Mouse (Mus musculus) embryonic facial prominence, embryonic 11.5 days (tissue): ENCODE measurements around the gene Nes. TPM values are rescaled to one million over a fixed set of nuclear protein-coding genes. Genes with fewer than 3 reads are reported as not detected.

ENCODE experiments used
- ATAC-seq: fragments of 200-750 bp; cut with Nextera tagmentation; replicated peaks from 2 replicates; pipeline ENCODE4 v1.8.0; 2017; ENCODE audit warnings: low read depth; ENCODE audit not compliant: insufficient number of reproducible peaks, low FRiP score, low TSS enrichment
- DNase-seq: peaks from one replicate; pipeline ENCODE4 v3.0.0-alpha.2; 2015; ENCODE audit warnings: low spot score
- H3K27ac ChIP-seq: fragments of 300-500 bp; sonication (generic); replicated peaks from 2 replicates; pipeline ENCODE4 v1.5.1; 2014; ENCODE audit warnings: mild to moderate bottlenecking, low read depth, low read length, control low read depth
- H3K27me3 ChIP-seq: fragments of 300-500 bp; sonication (generic); 2 replicates; pipeline ENCODE4 v1.6.1; 2014; ENCODE audit warnings: mild to moderate bottlenecking, low read length, moderate library complexity, mixed read lengths; ENCODE audit not compliant: control insufficient read depth, insufficient read depth
- H3K36me3 ChIP-seq: fragments of 300-500 bp; sonication (generic); replicated peaks from 2 replicates; pipeline ENCODE4 v1.6.1; 2014; ENCODE audit warnings: low read depth, mild to moderate bottlenecking, low read length, moderate library complexity, mixed read lengths; ENCODE audit not compliant: control insufficient read depth, insufficient read depth
- H3K4me1 ChIP-seq: fragments of 300-500 bp; sonication (generic); 2 replicates; pipeline ENCODE4 v1.6.1; 2014; ENCODE audit warnings: low read length, mixed read lengths; ENCODE audit not compliant: control insufficient read depth, insufficient read depth
- H3K4me2 ChIP-seq: fragments of 300-500 bp; sonication (generic); 2 replicates; pipeline ENCODE4 v1.6.1; 2014; ENCODE audit warnings: low read depth, mild to moderate bottlenecking, control low read depth, low read length, moderate library complexity
- H3K4me3 ChIP-seq: fragments of 300-500 bp; sonication (generic); 2 replicates; pipeline ENCODE4 v1.5.1; 2014; ENCODE audit warnings: low read depth, low read length, control low read depth
- H3K9ac ChIP-seq: fragments of 300-500 bp; sonication (generic); replicated peaks from 2 replicates; pipeline ENCODE4 v1.6.1; 2014; ENCODE audit warnings: mild to moderate bottlenecking, control low read depth, low read length
- H3K9me3 ChIP-seq: fragments of 300-500 bp; sonication (generic); replicated peaks from 2 replicates; pipeline ENCODE4 v1.6.1; 2016; ENCODE audit warnings: mild to moderate bottlenecking, low read length, inconsistent platforms, mixed read lengths; ENCODE audit not compliant: control insufficient read depth
- WGBS: fragments of 180-500 bp; shearing (Covaris S2); extraction: QIAGEN DNeasy Blood & Tissue Kit; methylation state at CpG from one replicate; pipeline ENCODE4 v1.1.7; 2014; 5-methylcytosine and 5-hydroxymethylcytosine counted together
- polyA plus RNA-seq: library from polyadenylated mRNA; unstranded; fragments of >200 nt; fragmentation: Nextera tagmentation; extraction: Ambion mirVana; gene quantifications from 2 replicates; pipeline ENCODE4 v1.2.1, GENCODE M21; 2014

The Nes gene
- polyA plus RNA-seq, 1 experiment from 2014 or later: 16.2 TPM

GRCm38 (mm10) chr3:87958056-87958455 is 12.8 kb upstream of the Nes start:
- peaks cover 3% of the 10 kb centered on the region; the same call in 1 of the 2 replicates for H3K4me1 ChIP-seq
- H3K9me3 ChIP-seq: no peaks in the 10 kb centered on the region
- no peak overlapping the region for H3K27ac ChIP-seq
- no peak overlapping the region for H3K4me2 ChIP-seq
- no peaks in the 10 kb centered on the region for H3K36me3 ChIP-seq
- ATAC-seq (no peak), DNase-seq (no peak)
- H3K4me3 ChIP-seq: no peak overlapping the region
- no peaks in the 10 kb centered on the region for H3K27me3 ChIP-seq
- WGBS: 0% methylated on average over 1 of the region's 1 CpGs
- H3K9ac ChIP-seq: no peak overlapping the region

DNA sequence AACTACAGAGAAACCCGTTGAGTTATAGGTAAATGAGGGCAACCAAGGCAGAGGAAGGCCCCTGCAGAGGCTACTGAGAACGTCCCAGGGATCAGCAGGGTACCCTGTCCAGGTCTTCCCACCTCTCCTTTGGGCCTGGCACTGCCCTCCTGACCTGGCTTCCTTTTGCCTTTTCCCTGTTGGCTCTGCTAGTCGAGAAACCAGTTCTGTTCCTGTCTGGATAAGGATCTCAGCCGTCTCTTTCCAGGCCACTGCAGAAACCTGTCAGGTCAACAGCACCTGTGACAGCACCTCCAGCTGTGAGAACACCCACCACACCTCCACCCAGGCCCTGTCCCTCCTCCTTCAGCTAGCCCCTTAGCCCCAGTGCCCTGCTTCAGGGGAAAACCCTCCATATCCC is 12.4 kb upstream of the Nes start:
- H3K4me1 ChIP-seq: peaks cover 3% of the 10 kb centered on the region; the same call in 1 of the 2 replicates
- H3K4me3 ChIP-seq: no peak overlapping the region
- ATAC-seq: no peak
- no peak overlapping the region for H3K9ac ChIP-seq
- H3K9me3 ChIP-seq: no peaks in the 10 kb centered on the region
- no peaks in the 10 kb centered on the region for H3K36me3 ChIP-seq
- 17% methylated on average over 4 of the region's 4 CpGs for WGBS
- H3K4me2 ChIP-seq: no peak overlapping the region
- DNase-seq: no peak
- H3K27ac ChIP-seq: no peak overlapping the region
- H3K27me3 ChIP-seq: no peaks in the 10 kb centered on the region

DNA sequence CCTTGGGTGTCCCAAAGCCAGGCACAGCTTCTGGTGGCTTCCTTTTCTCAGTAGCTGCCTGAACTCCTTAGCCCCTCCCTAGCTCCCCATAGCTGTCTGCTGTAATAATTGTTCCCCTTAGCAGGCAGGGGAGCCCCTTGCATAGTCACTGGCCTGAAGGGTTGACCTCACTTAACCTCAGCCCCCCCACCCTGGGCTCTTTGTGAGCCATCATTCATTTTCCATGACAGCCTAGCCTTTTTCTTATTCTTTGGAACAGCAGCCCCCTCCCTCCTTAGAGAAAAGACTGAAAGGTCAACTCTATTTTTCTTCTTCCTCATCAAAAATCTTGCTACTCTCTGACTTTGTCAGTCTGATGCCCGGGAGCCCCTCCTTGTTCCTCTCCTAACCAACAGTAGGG is 11.9 kb upstream of the Nes start:
- H3K9ac ChIP-seq: no peak overlapping the region
- H3K9me3 ChIP-seq: no peaks in the 10 kb centered on the region
- DNase-seq (no peak), ATAC-seq (no peak)
- 0 out of 2 replicates have a peak overlapping the region, but pooled peaks have one; percentile 97 for H3K27ac ChIP-seq
- H3K4me2 ChIP-seq: no peak overlapping the region
- H3K4me1 ChIP-seq: peaks cover 3% of the 10 kb centered on the region; the same call in 1 of the 2 replicates
- no peaks in the 10 kb centered on the region for H3K27me3 ChIP-seq
- WGBS: 13% methylated on average over 1 of the region's 1 CpGs
- H3K4me3 ChIP-seq: no peak overlapping the region
- H3K36me3 ChIP-seq: no peaks in the 10 kb centered on the region

DNA sequence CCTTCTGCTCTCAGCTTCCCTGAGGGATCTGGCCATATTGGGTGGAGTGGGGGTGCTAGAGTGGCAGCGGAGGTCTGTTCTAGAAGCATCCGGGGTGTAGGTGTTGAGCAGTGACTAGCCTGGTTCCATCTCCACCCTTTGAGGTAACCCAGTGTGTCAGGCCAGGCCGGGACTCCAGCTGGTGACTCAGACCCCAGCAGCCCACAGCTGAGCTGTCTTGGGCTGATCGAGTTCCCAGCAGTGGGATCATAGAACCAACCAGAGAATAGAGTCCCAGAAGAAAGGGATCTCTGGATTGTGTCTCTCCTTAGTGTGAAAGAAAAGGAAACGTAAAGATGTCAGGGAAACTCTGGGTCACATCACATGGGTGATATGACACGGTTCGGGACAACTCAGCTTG is 11.5 kb upstream of the Nes start:
- Histone ChIP-seq H3K27me3 (no peaks in the 10 kb centered on the region), H3K4me1 (peaks cover 3% of the 10 kb centered on the region; the same call in 1 of the 2 replicates), H3K4me2 (no peak overlapping the region), H3K9ac (no peak overlapping the region), H3K36me3 (no peaks in the 10 kb centered on the region), H3K27ac (peak overlapping the region; percentile 97; the same call in 1 of the 2 replicates), H3K9me3 (no peaks in the 10 kb centered on the region), H3K4me3 (no peak overlapping the region)
- DNase-seq (no peak), ATAC-seq (no peak)
- 63% methylated on average over 7 of the region's 7 CpGs for WGBS

GRCm38 (mm10) chr3:87960191-87960585 is 10.7 kb upstream of the Nes start:
- ATAC-seq (no peak), DNase-seq (no peak)
- no peaks in the 10 kb centered on the region for H3K9me3 ChIP-seq
- WGBS: 6% methylated on average over 10 of the region's 10 CpGs
- H3K4me2 ChIP-seq: peak overlapping the region; percentile 60
- H3K27me3 ChIP-seq: no peaks in the 10 kb centered on the region
- peak overlapping the region; percentile 36; the same call in 1 of the 2 replicates for H3K4me3 ChIP-seq
- no peaks in the 10 kb centered on the region for H3K36me3 ChIP-seq
- peaks cover 3% of the 10 kb centered on the region; the same call in 1 of the 2 replicates for H3K4me1 ChIP-seq
- H3K27ac ChIP-seq: peak overlapping the region; percentile 97
- peak overlapping the region; percentile 77 for H3K9ac ChIP-seq

DNA sequence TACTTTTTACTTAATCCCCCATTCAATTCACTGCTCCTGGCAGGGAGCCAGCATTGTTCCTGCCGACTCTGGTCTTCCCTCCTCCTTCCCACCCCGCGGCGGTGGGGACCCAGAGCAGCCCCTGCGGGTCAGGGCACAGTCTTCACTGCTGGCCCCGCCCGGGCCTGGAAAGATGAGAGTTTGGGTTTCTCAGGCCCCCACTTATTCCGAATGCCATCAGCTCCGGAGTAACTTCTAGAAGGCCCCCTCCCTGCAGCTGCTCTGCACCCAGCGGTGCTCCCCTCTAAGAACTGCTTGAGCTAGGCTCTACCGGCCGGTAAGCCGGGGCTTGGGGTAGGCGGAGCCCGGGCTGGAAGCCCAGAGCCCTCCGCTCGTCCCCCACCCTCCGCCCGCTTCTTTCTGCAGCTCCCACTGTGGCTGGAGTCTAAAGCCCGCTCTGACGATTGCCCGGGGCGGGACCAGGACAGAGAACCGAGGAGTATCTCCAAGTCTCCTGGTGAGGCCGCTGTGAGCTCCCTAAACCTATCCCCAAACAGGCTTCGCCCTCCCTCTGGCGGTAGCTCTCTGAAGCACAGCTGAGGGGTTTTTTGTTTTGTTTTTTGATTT is 10.2 kb upstream of the Nes start:
- DNase-seq: peak; percentile 99
- peaks cover 3% of the 10 kb centered on the region; the same call in 1 of the 2 replicates for H3K4me1 ChIP-seq
- no peaks in the 10 kb centered on the region for H3K27me3 ChIP-seq
- H3K4me3 ChIP-seq: peak overlapping the region; percentile 36
- H3K27ac ChIP-seq: peak overlapping the region; percentile 97
- H3K4me2 ChIP-seq: peak overlapping the region; percentile 60
- H3K9me3 ChIP-seq: no peaks in the 10 kb centered on the region
- 0% methylated on average over 27 of the region's 27 CpGs for WGBS
- no peaks in the 10 kb centered on the region for H3K36me3 ChIP-seq
- ATAC-seq: peak; percentile 97
- H3K9ac ChIP-seq: peak overlapping the region; percentile 77

DNA sequence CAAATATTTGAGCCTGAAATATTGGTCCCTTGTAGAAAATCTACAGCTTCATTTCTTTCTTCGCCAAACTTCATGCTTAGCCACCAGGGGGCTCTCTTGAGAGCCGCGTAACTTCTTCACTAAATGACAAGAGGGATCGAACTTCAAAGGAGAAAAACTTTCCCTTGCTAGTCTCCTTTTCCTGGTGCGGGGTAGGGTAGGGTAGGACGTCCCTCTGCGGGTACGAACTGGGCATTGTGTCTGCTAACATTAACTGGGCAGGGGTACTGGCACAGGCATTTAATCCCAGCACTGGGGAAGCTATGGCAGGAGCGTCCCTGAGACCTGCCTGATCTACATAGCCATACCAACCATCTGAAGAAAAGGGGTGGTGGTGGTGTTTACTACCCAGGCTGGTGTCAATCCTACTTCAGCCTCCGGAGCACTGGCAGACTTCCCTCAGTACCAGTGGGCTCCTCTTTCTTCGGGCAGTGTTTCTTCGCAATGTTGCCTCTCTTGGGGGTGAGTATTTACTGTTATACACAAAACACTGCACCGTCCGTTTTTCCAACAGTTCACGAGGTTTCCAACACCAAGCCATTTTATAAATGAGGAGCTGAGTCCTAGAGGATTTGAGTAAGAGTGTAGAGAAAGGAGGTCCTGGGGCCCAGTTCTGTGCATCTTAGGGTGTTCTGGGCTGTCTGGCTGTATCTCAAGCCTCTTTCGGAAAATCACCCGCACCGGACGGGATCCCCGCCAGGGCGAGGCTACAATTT is 517 bp upstream of the Nes start:
- peak; percentile 90 for DNase-seq
- under 1% methylated on average over 21 of the region's 21 CpGs for WGBS
- Histone ChIP-seq H3K4me1 (peaks cover 12% of the 10 kb centered on the region), H3K9me3 (no peaks in the 10 kb centered on the region), H3K4me3 (peak overlapping the region; percentile 57), H3K27me3 (no peaks in the 10 kb centered on the region; the same call in 1 of the 2 replicates), H3K9ac (peak overlapping the region; percentile 10), H3K36me3 (no peaks in the 10 kb centered on the region), H3K4me2 (peak overlapping the region; percentile 96), H3K27ac (no peak overlapping the region)
- no peak for ATAC-seq
